Mouse (Mus musculus) embryonic facial prominence, embryonic 11.5 days (tissue): ENCODE data around the gene Podn. TPM values are rescaled to one million over a fixed set of nuclear protein-coding genes. Genes with fewer than 3 reads are reported as not detected.

ENCODE experiments used
- ATAC-seq: fragments of 200-750 bp; cut with Nextera tagmentation; replicated peaks from 2 replicates; pipeline ENCODE4 v1.8.0; 2017; ENCODE audit warnings: low read depth; ENCODE audit not compliant: insufficient number of reproducible peaks, low FRiP score, low TSS enrichment
- DNase-seq: peaks from one replicate; pipeline ENCODE4 v3.0.0-alpha.2; 2015; ENCODE audit warnings: low spot score
- H3K27ac ChIP-seq: fragments of 300-500 bp; sonication (generic); replicated peaks from 2 replicates; pipeline ENCODE4 v1.5.1; 2014; ENCODE audit warnings: mild to moderate bottlenecking, low read depth, low read length, control low read depth
- H3K27me3 ChIP-seq: fragments of 300-500 bp; sonication (generic); 2 replicates; pipeline ENCODE4 v1.6.1; 2014; ENCODE audit warnings: mild to moderate bottlenecking, low read length, moderate library complexity, mixed read lengths; ENCODE audit not compliant: control insufficient read depth, insufficient read depth
- H3K36me3 ChIP-seq: fragments of 300-500 bp; sonication (generic); replicated peaks from 2 replicates; pipeline ENCODE4 v1.6.1; 2014; ENCODE audit warnings: low read depth, mild to moderate bottlenecking, low read length, moderate library complexity, mixed read lengths; ENCODE audit not compliant: control insufficient read depth, insufficient read depth
- H3K4me1 ChIP-seq: fragments of 300-500 bp; sonication (generic); 2 replicates; pipeline ENCODE4 v1.6.1; 2014; ENCODE audit warnings: low read length, mixed read lengths; ENCODE audit not compliant: control insufficient read depth, insufficient read depth
- H3K4me2 ChIP-seq: fragments of 300-500 bp; sonication (generic); 2 replicates; pipeline ENCODE4 v1.6.1; 2014; ENCODE audit warnings: low read depth, mild to moderate bottlenecking, control low read depth, low read length, moderate library complexity
- H3K4me3 ChIP-seq: fragments of 300-500 bp; sonication (generic); 2 replicates; pipeline ENCODE4 v1.5.1; 2014; ENCODE audit warnings: low read depth, low read length, control low read depth
- H3K9ac ChIP-seq: fragments of 300-500 bp; sonication (generic); replicated peaks from 2 replicates; pipeline ENCODE4 v1.6.1; 2014; ENCODE audit warnings: mild to moderate bottlenecking, control low read depth, low read length
- H3K9me3 ChIP-seq: fragments of 300-500 bp; sonication (generic); replicated peaks from 2 replicates; pipeline ENCODE4 v1.6.1; 2016; ENCODE audit warnings: mild to moderate bottlenecking, low read length, inconsistent platforms, mixed read lengths; ENCODE audit not compliant: control insufficient read depth
- WGBS: fragments of 180-500 bp; shearing (Covaris S2); extraction: QIAGEN DNeasy Blood & Tissue Kit; methylation state at CpG from one replicate; pipeline ENCODE4 v1.1.7; 2014; 5-methylcytosine and 5-hydroxymethylcytosine counted together
- polyA plus RNA-seq: library from polyadenylated mRNA; unstranded; fragments of >200 nt; fragmentation: Nextera tagmentation; extraction: Ambion mirVana; gene quantifications from 2 replicates; pipeline ENCODE4 v1.2.1, GENCODE M21; 2014

Podn gene
- polyA plus RNA-seq, 1 experiment from 2014 or later, result 0.84 TPM

DNA sequence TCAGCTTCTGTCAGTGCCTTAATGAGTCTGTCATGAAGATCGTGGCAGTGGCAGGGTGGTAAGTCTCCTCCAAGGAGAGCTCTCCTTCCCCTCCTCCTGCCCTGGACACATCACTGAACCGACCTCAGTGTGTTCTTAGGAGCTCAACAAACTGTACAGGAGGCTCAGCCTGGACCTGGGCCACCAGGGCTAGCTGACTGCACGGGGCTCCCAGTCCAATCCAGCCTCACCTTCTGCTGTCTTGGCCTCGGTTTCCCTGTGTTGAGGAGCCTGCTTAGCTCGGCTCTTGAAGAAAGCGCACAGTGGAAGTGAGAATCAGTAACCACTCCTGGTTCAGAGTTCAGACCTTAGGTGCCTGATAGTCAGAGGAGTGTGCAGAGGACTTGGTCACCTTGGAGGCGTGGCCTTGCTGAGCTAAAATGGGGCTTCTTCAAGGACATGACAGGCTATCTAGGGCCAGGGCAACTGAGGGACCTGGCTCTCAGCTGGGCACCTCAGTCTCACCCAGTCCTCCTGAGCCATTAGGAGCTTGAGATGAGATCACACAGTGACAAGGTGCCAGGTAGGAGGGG lies 88.6 kb downstream of the Podn start:
- Histone ChIP-seq H3K9ac (no peak overlapping the region), H3K27me3 (no peaks in the 10 kb centered on the region), H3K4me1 (no peaks in the 10 kb centered on the region), H3K36me3 (no peaks in the 10 kb centered on the region), H3K27ac (no peak overlapping the region), H3K9me3 (no peaks in the 10 kb centered on the region), H3K4me3 (no peak overlapping the region), H3K4me2 (no peak overlapping the region)
- 83% methylated on average over 7 of the region's 7 CpGs for WGBS
- DNase-seq (no peak), ATAC-seq (no peak)

DNA sequence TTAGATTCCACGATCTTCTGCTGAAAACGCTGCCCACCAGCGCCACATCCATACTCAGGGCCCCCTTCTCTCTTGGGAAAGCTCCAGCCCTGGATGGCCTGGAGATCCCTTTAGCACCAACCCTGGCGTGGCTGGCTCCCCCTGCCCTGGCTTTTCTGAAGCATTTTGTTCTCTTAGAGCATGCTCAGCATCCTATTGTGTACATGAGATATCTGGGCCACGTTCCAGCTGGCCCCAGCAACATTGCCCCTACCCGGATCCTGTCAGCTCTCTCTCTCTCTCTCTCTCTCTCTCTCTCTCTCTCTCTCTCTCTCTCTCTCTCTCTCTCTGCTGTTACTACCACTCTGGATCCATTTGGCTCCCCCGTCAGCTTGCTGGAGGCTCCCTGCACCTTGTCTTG lies 90.9 kb downstream of the Podn start:
- WGBS, result 71% methylated on average over 7 of the region's 7 CpGs
- ATAC-seq (no peak), DNase-seq (no peak)
- Histone ChIP-seq H3K27ac (no peak overlapping the region), H3K9ac (no peak overlapping the region), H3K4me2 (no peak overlapping the region), H3K4me3 (no peak overlapping the region), H3K27me3 (no peaks in the 10 kb centered on the region), H3K4me1 (no peaks in the 10 kb centered on the region), H3K9me3 (no peaks in the 10 kb centered on the region), H3K36me3 (no peaks in the 10 kb centered on the region)

- Histone ChIP-seq H3K9me3 (no peaks in the 10 kb centered on the region), H3K9ac (no peak overlapping the region), H3K4me1 (no peaks in the 10 kb centered on the region; the same call in 1 of the 2 replicates), H3K4me3 (no peak overlapping the region), H3K27me3 (no peaks in the 10 kb centered on the region), H3K36me3 (no peaks in the 10 kb centered on the region), H3K27ac (no peak overlapping the region), H3K4me2 (no peak overlapping the region)
- WGBS, result 71% methylated on average over 1 of the region's 1 CpGs
- ATAC-seq (no peak), DNase-seq (no peak)
Measured at GRCm38 (mm10) chr4:107999380-107999779, 96.9 kb downstream of the Podn start.

DNA sequence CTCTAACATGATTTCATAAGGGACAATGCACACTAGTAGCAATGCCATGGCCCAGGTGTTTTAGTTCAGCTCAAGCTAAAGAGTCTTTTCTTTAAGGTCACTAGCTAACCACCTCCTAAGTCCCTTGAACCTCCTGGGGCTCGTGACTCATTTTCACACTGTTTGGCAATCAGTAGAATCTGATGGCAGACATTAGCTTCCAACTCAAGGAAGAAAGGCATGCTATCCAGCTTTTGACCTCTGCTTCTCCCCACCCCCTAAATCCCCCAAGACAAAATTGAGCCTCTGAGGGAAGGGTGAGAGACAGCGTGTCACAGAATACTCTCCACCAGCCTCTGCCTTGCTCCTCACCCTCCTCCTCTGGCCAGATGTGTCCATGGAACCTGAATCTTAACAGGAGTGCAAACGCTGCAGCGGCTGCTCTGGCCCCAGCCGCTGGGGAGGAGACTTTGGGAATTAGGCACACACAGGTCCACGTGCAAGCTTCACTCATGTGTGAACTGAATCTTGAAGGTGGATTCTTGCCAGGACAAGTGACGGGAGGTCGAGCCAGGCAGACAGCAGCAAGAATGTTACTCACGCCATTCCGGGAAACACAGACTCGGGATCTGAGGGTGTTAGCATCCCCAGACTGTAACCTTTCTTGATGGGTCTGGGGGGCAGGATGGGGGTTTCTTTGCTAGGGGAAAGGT lies 97.5 kb downstream of the Podn start:
- Histone ChIP-seq H3K9ac (no peak overlapping the region), H3K4me1 (no peaks in the 10 kb centered on the region; the same call in 1 of the 2 replicates), H3K4me2 (no peak overlapping the region), H3K27ac (no peak overlapping the region), H3K4me3 (no peak overlapping the region), H3K36me3 (no peaks in the 10 kb centered on the region), H3K9me3 (no peaks in the 10 kb centered on the region), H3K27me3 (no peaks in the 10 kb centered on the region)
- 39% methylated on average over 11 of the region's 11 CpGs for WGBS
- no peak for DNase-seq
- no peak for ATAC-seq

GRCm38 (mm10) chr4:107996418-107996986 lies 99.7 kb downstream of the Podn start:
- Histone ChIP-seq H3K27ac (no peak overlapping the region), H3K27me3 (no peaks in the 10 kb centered on the region), H3K4me1 (no peaks in the 10 kb centered on the region; the same call in 1 of the 2 replicates), H3K4me2 (no peak overlapping the region), H3K36me3 (no peaks in the 10 kb centered on the region), H3K9me3 (no peaks in the 10 kb centered on the region), H3K4me3 (no peak overlapping the region), H3K9ac (no peak overlapping the region)
- no peak for ATAC-seq
- WGBS, result 88% methylated on average over 9 of the region's 9 CpGs
- DNase-seq, result no peak

DNA sequence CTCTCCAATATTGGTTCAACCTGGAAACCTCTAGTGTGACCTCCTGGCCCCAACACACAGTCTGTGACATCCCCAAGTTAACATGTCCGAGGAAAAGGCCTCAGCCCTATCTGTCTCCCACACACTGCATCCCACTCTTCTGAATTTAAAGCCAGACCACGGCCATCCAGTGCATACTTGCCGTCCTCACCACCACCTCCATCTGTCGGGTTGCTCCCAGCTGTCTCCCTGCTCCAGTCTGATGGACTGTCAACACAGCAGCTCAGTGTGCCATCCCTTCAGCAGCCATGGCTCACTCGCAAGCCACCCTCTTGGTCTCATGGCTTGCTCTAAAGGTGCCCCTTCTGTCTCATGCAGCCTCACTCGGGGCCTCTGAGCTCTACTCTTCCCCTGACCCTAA lies 100.5 kb downstream of the Podn start:
- no peak for DNase-seq
- no peak overlapping the region for H3K4me3 ChIP-seq
- H3K9ac ChIP-seq, result no peak overlapping the region
- ATAC-seq, result no peak
- H3K27ac ChIP-seq, result no peak overlapping the region
- WGBS, result 85% methylated on average over 6 of the region's 6 CpGs
- H3K9me3 ChIP-seq, result no peaks in the 10 kb centered on the region
- no peaks in the 10 kb centered on the region for H3K36me3 ChIP-seq
- no peaks in the 10 kb centered on the region; the same call in 1 of the 2 replicates for H3K4me1 ChIP-seq
- H3K4me2 ChIP-seq, result no peak overlapping the region
- H3K27me3 ChIP-seq, result no peaks in the 10 kb centered on the region

GRCm38 (mm10) chr4:107995011-107995410 lies 101.2 kb downstream of the Podn start:
- H3K27me3 ChIP-seq, result no peaks in the 10 kb centered on the region
- no peak overlapping the region for H3K27ac ChIP-seq
- no peaks in the 10 kb centered on the region for H3K36me3 ChIP-seq
- ATAC-seq (no peak), DNase-seq (no peak)
- H3K4me1 ChIP-seq, result no peaks in the 10 kb centered on the region; the same call in 1 of the 2 replicates
- no peak overlapping the region for H3K4me2 ChIP-seq
- WGBS, result 92% methylated on average over 6 of the region's 6 CpGs
- no peaks in the 10 kb centered on the region for H3K9me3 ChIP-seq
- no peak overlapping the region for H3K9ac ChIP-seq
- H3K4me3 ChIP-seq, result no peak overlapping the region

GRCm38 (mm10) chr4:107991879-107992278 lies 104.4 kb downstream of the Podn start:
- WGBS, result 17% methylated on average over 6 of the region's 6 CpGs
- no peak overlapping the region for H3K9ac ChIP-seq
- H3K36me3 ChIP-seq, result no peaks in the 10 kb centered on the region
- no peaks in the 10 kb centered on the region for H3K27me3 ChIP-seq
- H3K4me2 ChIP-seq, result no peak overlapping the region
- ATAC-seq, result no peak
- H3K4me1 ChIP-seq, result no peaks in the 10 kb centered on the region
- no peak overlapping the region for H3K4me3 ChIP-seq
- no peak for DNase-seq
- no peak overlapping the region for H3K27ac ChIP-seq
- H3K9me3 ChIP-seq, result no peaks in the 10 kb centered on the region
